Mouse (Mus musculus) liver, embryonic 16.5 days (tissue): ENCODE data around the gene Mfsd2a. TPM values are rescaled to one million over a fixed set of nuclear protein-coding genes. Genes with fewer than 3 reads are reported as not detected.
A peak's percentile ranks its signal among the peaks of the same experiment; 100 is the strongest.

Source experiments
- ATAC-seq: fragments of 200-750 bp; cut with Nextera tagmentation; 2 replicates; pipeline ENCODE4 v1.8.0; 2017; ENCODE audit warnings: low read depth, mild to moderate bottlenecking, moderate number of reproducible peaks, moderate library complexity
- H3K27ac ChIP-seq: fragments of 300-500 bp; sonication (generic); 2 replicates; pipeline ENCODE4 v1.5.1; 2014; ENCODE audit warnings: mild to moderate bottlenecking, low read length
- H3K27me3 ChIP-seq: fragments of 300-500 bp; sonication (generic); 2 replicates; pipeline ENCODE4 v1.6.1; 2014; ENCODE audit warnings: low read depth, low read length, mixed read lengths; ENCODE audit not compliant: control insufficient read depth, insufficient read depth
- H3K36me3 ChIP-seq: fragments of 300-500 bp; sonication (generic); 2 replicates; pipeline ENCODE4 v1.6.1; 2014; ENCODE audit warnings: mild to moderate bottlenecking; ENCODE audit not compliant: control insufficient read depth, insufficient read depth
- H3K4me1 ChIP-seq: fragments of 300-500 bp; sonication (generic); 2 replicates; pipeline ENCODE4 v1.6.1; 2014; ENCODE audit warnings: low read depth, low read length, mixed read lengths; ENCODE audit not compliant: control insufficient read depth
- H3K4me2 ChIP-seq: fragments of 300-500 bp; sonication (generic); 2 replicates; pipeline ENCODE4 v1.6.1; 2014; ENCODE audit warnings: low read depth, low read length, mixed read lengths
- H3K4me3 ChIP-seq: fragments of 300-500 bp; sonication (generic); 2 replicates; pipeline ENCODE4 v1.5.1; 2014; ENCODE audit warnings: low read depth, mild to moderate bottlenecking, low read length
- H3K9ac ChIP-seq: fragments of 300-500 bp; sonication (generic); 2 replicates; pipeline ENCODE4 v1.6.1; 2014; ENCODE audit warnings: low read depth, low read length
- H3K9me3 ChIP-seq: fragments of 300-500 bp; sonication (generic); replicated peaks from 2 replicates; pipeline ENCODE4 v1.6.1; 2016; ENCODE audit warnings: low read length; ENCODE audit not compliant: control insufficient read depth
- WGBS: fragments of 180-500 bp; shearing (Covaris S2); extraction: QIAGEN DNeasy Blood & Tissue Kit; methylation state at CpG from one replicate; pipeline ENCODE4 v1.1.7; 2014; ENCODE audit not compliant: insufficient replicate concordance; 5-methylcytosine and 5-hydroxymethylcytosine counted together
- polyA plus RNA-seq: library from polyadenylated mRNA; unstranded; fragments of >200 nt; fragmentation: Nextera tagmentation; extraction: Ambion mirVana; gene quantifications from 2 replicates; pipeline ENCODE4 v1.2.1, GENCODE M21; 2015

Mfsd2a gene
- polyA plus RNA-seq, 1 experiment from 2014 or later, result 0.08 TPM

DNA sequence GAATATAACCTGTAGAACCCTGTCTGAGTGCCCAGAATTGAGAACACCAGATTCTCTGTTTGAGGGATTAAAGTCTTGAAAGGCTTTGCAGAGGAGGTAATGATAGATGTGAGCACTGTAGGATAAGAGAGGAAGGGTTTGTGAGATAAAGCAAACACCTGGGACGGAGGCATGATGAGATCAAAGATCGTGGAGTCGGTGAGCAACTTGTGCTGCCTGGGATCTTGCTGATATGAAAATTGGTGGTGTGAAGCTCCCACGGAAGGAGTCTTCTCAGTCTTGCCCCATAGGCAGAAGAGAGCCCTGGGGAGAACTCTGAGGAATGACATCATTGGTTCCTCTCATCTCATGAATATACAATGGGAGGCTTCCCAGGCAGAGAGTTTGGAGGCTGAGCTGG lies 7.1 kb upstream of the Mfsd2a start:
- no peaks in the 10 kb centered on the region for H3K36me3 ChIP-seq
- H3K27ac ChIP-seq, result no peak overlapping the region
- 46% methylated on average over 4 of the region's 4 CpGs for WGBS
- H3K4me1 ChIP-seq, result no peaks in the 10 kb centered on the region
- H3K9me3 ChIP-seq, result no peaks in the 10 kb centered on the region
- no peak overlapping the region for H3K4me3 ChIP-seq
- no peak overlapping the region for H3K4me2 ChIP-seq
- no peak for ATAC-seq
- peaks cover 5% of the 10 kb centered on the region for H3K27me3 ChIP-seq
- H3K9ac ChIP-seq, result no peak overlapping the region

DNA sequence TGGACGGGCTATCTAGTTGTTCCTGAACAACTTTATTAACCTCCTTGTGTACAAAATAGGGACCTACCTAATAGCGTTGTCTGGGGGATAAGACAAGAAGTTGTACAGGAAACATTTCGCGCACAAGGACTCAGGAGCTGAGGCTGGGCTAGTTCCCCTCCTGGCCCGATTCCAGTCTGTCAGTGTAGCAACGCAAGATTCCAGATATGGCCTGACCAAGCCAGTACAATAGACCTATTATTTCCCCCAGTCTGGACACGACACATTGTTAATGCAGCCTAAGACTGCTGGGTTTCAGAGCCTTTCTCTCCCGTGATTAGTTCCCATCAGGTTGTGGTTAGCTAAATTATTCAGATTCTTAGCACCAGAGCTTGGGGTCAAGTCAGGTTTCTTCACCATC lies 1.8 kb upstream of the Mfsd2a start:
- WGBS, result 35% methylated on average over 8 of the region's 8 CpGs
- no peak for ATAC-seq
- H3K4me2 ChIP-seq, result no peak overlapping the region
- H3K4me3 ChIP-seq, result no peak overlapping the region
- H3K9me3 ChIP-seq, result no peaks in the 10 kb centered on the region
- H3K4me1 ChIP-seq, result peaks cover 2% of the 10 kb centered on the region
- H3K9ac ChIP-seq, result no peak overlapping the region
- H3K27ac ChIP-seq, result no peak overlapping the region
- H3K27me3 ChIP-seq, result peaks cover 53% of the 10 kb centered on the region
- H3K36me3 ChIP-seq, result no peaks in the 10 kb centered on the region

DNA sequence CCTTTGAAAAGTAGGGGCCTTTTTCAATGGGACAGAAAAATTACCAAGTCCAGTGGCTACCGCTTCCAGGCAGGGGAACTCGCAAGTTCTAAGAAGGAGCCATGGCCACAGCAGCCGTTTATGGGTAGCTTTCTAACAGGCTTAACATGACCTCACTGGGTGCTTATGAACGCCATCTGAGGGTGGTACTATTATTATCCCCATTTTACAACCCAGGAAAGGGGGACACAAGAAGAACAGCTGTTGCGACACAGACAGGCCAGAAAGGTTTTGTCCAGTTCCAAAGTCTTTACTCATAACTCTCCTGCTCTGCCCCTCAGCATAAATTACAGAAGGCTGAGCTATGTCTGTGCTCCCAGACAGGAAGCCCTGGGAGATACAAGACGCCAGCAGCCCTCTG lies 601 bp upstream of the Mfsd2a start:
- H3K27ac ChIP-seq, result no peak overlapping the region
- H3K4me1 ChIP-seq, result peaks cover 2% of the 10 kb centered on the region
- H3K4me2 ChIP-seq, result peak overlapping the region; percentile 66
- no peak overlapping the region for H3K9ac ChIP-seq
- H3K4me3 ChIP-seq, result no peak overlapping the region
- no peaks in the 10 kb centered on the region for H3K36me3 ChIP-seq
- peaks cover 53% of the 10 kb centered on the region for H3K27me3 ChIP-seq
- WGBS, result 29% methylated on average over 6 of the region's 6 CpGs
- H3K9me3 ChIP-seq, result no peaks in the 10 kb centered on the region
- ATAC-seq, result no peak

DNA sequence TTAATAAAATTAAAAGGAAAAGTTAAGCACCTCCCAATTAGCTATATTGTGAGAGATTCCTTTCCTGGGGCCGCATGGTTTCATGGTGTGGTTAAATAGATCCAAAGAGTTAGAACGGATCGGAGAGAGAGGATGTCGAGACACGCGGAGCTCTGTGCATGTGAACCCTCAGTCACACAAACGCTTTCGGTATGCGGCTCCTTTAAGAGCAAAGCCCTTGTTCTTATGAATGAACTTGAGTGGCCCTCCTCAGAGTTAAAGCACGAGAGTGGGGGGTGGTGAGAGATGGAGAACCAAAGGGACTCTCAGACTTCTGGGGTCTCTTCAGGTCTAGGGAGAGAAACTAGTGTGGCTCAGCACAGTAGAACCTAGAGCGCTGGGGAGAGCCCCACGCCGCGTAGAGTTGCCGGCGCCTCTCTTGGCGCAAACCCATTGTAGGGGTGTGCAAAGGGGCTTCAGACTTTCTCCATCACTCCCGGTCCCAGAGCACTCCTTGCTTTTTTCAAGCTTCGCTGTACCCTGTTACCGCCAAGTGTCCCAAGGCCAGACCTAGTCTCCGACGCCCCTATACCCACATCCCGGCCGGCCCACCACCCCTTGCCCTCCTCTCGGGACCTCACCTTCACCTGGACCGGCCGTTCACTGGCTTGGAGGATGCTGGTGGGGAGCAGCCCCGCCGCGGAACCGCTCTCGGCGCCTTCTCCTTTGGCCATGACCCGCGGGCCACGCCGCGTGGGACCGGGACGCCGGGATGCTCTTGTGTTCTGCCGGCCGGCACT lies 478 bp downstream of the Mfsd2a start:
- H3K4me1 ChIP-seq, result peaks cover 6% of the 10 kb centered on the region
- no peaks in the 10 kb centered on the region for H3K36me3 ChIP-seq
- H3K9ac ChIP-seq, result no peak overlapping the region
- no peaks in the 10 kb centered on the region for H3K9me3 ChIP-seq
- ATAC-seq, result no peak
- WGBS, result under 1% methylated on average over 43 of the region's 43 CpGs
- peak overlapping the region; percentile 66 for H3K4me2 ChIP-seq
- H3K27me3 ChIP-seq, result peaks cover 53% of the 10 kb centered on the region
- peak overlapping the region; percentile 49 for H3K4me3 ChIP-seq
- H3K27ac ChIP-seq, result no peak overlapping the region

DNA sequence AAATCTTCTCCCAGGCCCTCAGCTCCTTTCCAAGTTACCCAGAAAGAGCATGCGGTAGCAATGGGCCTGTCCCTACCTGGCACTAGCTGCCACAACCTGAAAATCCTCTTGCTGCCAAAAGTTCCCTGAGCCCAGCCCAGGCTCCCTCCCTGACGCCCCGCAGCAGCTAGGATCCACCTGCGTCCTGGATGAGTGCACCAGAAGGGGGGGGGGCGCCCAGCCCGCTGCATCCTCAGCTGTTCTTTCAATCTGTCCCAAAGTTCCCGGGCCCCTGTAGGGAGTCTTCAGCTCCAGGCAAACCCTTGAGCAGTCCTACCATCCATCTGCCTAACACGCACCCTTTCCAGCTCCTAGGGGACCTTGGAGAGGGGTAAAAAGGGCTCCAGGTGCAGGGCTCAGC lies 1.2 kb downstream of the Mfsd2a start:
- ATAC-seq, result no peak
- peaks cover 53% of the 10 kb centered on the region for H3K27me3 ChIP-seq
- H3K4me3 ChIP-seq, result no peak overlapping the region; the same call in 1 of the 2 replicates
- peaks cover 13% of the 10 kb centered on the region for H3K4me1 ChIP-seq
- no peak overlapping the region for H3K9ac ChIP-seq
- H3K27ac ChIP-seq, result no peak overlapping the region
- 22% methylated on average over 8 of the region's 8 CpGs for WGBS
- H3K9me3 ChIP-seq, result no peaks in the 10 kb centered on the region
- no peaks in the 10 kb centered on the region for H3K36me3 ChIP-seq
- peak overlapping the region; percentile 66 for H3K4me2 ChIP-seq

DNA sequence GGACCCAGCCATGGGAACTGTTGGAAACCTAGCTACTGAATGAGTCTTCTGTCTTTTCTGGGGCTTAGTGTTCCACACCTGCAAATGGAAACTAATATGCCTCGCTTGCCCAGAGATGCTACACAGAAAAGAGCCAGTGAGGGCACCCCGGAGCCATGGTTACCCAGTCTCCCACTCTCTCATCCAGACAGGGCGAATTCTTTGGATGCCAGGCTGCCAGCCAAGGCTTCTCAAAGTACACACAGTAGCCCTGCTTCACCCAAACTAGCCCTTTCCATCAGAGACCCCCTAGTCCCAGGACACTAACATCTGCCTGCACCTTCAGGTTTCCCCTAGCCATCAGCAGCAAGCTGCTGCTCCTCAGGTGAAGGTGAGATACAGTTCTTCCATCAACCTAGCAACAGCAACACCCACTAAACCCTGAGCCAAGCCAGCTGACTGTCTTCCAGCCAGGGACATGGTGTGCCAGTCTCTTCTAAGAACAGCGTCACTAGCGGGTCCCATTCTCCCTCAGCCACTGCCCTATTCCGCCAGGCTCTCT lies 2.4 kb downstream of the Mfsd2a start:
- Histone ChIP-seq H3K9ac (no peak overlapping the region), H3K4me3 (no peak overlapping the region), H3K9me3 (no peaks in the 10 kb centered on the region), H3K36me3 (no peaks in the 10 kb centered on the region), H3K4me1 (peaks cover 14% of the 10 kb centered on the region), H3K4me2 (no peak overlapping the region), H3K27me3 (peaks cover 53% of the 10 kb centered on the region), H3K27ac (no peak overlapping the region)
- ATAC-seq, result no peak
- WGBS, result 59% methylated on average over 6 of the region's 6 CpGs

DNA sequence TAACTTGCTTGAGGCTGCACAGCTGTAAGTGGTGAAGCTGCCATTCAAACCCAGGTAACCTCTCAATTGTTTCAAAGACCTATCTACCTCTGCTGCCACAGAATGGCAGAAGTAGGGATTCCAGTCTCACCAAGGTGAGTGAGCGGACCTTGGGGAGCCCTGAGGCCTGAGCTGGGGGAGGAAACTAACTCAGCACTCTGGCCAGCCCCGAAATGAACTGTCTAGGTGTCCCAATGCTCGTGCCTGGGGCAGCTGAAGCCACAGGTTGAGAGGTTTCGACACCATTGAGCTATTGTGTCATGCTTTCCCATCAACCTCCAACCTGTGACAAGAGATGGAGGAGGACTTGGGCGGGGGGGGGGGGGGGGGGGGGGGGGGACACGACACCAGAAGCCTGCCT lies 4.7 kb downstream of the Mfsd2a start:
- no peak overlapping the region for H3K4me3 ChIP-seq
- no peak for ATAC-seq
- H3K9ac ChIP-seq, result no peak overlapping the region
- peaks cover 30% of the 10 kb centered on the region for H3K27me3 ChIP-seq
- WGBS, result 66% methylated on average over 4 of the region's 6 CpGs
- no peaks in the 10 kb centered on the region for H3K9me3 ChIP-seq
- H3K4me2 ChIP-seq, result no peak overlapping the region
- H3K4me1 ChIP-seq, result peaks cover 14% of the 10 kb centered on the region
- no peak overlapping the region for H3K27ac ChIP-seq
- H3K36me3 ChIP-seq, result no peaks in the 10 kb centered on the region

DNA sequence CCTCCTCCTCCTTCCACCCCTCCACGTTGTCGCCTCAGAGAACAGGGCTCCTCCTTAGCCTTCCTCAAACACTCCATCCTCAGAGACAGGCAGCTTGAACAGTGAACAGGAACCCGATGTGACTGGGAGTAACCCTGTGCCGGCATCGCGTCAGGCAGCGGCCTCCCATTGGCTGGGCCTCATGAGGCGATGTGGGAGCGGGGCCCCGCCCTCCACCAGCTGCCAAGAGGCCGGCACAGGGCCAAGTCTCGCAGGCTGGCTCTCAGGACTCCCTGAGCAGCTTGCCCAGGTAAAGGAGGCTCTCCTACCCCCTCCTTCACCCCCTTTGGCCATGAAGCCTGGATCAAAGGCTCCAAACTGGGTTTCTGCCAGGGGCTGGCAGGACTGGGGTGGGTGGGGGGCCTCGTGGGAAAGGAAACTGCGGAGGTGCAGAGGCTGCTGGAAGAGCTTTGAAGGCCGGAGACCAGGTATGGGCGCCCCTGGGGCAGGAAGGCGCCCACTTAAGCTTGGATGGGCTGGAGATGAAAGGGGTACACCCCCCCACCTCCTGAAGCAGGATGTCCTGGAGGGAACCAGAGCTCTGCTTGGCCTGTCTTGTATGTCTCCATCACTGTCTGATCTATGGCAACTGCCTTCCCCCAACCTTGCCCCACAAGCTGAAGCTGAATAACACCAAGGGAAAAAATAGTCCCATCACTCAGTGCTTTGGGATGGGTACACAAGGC lies 5.4 kb downstream of the Mfsd2a start:
- Histone ChIP-seq H3K9me3 (no peaks in the 10 kb centered on the region), H3K4me3 (no peak overlapping the region), H3K36me3 (no peaks in the 10 kb centered on the region), H3K27ac (no peak overlapping the region), H3K4me1 (peaks cover 12% of the 10 kb centered on the region), H3K4me2 (peak overlapping the region; percentile 39), H3K27me3 (peaks cover 23% of the 10 kb centered on the region), H3K9ac (no peak overlapping the region)
- WGBS, result 12% methylated on average over 17 of the region's 17 CpGs
- peak; percentile 94 for ATAC-seq
